Mouse (Mus musculus) splenic B cell, adult 2 months (primary cell): Measurements from ENCODE around the gene Arl5c.
A peak's percentile ranks its signal among the peaks of the same experiment; 100 is the strongest.

ENCODE experiments used
- DNase-seq: peaks from one replicate; pipeline ENCODE4 v3.0.0-alpha.2; 2011; ENCODE audit warnings: low read depth, low spot score
- H3K27me3 ChIP-seq: 2 replicates; pipeline ENCODE4 v1.6.1; 2012; ENCODE audit warnings: mild to moderate bottlenecking, low read length, moderate library complexity, mixed read lengths; ENCODE audit not compliant: control insufficient read depth, poor library complexity, insufficient read depth, severe bottlenecking
- H3K36me3 ChIP-seq: 2 replicates; pipeline ENCODE4 v1.6.1; 2012; ENCODE audit warnings: mild to moderate bottlenecking, low read length, moderate library complexity, mixed read lengths; ENCODE audit not compliant: control insufficient read depth, poor library complexity, insufficient read depth, severe bottlenecking

Gene Arl5c

DNA sequence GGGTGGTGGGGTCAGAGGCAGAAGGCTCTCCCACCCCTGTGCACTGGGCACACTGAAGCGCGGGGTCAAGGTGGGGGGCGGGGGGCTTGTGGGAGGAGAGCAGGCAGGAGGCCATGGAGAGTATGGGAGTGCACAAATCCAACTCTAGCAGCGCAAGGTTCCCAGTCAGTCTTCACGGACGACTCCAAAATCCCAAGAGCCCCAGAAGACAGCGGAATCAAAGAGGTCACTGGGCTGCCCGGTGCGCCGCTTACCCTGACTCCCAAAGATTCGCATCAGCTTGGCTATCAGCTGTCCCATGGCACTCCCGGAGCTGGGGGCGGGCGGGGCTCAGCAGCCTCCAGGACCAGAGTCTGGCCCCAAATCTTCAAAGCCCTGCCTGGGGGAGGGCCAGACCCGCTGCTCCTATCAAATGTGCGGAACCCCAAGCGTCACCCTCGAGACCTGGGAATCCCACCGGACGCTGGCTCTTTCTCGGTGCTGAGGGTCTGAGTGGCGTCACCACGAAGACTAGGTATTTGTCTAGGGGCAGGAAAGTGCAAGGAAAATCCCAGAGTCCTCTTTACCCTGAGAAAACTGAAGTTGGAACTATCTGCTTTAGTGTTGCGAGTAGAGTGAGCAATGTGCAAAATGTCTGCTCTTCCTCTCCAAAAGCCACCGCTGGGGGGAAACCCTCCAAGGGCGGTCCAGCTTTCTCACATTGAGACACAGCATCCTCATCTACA, at the start of gene Arl5c:
TSS of gene Arl5c (minus strand) at position 618 of the 725 bp plus-strand sequence.
- no peaks in the 10 kb centered on the region for H3K27me3 ChIP-seq
- peak; percentile 85 for DNase-seq
- H3K36me3 ChIP-seq, result no peaks in the 10 kb centered on the region

DNA sequence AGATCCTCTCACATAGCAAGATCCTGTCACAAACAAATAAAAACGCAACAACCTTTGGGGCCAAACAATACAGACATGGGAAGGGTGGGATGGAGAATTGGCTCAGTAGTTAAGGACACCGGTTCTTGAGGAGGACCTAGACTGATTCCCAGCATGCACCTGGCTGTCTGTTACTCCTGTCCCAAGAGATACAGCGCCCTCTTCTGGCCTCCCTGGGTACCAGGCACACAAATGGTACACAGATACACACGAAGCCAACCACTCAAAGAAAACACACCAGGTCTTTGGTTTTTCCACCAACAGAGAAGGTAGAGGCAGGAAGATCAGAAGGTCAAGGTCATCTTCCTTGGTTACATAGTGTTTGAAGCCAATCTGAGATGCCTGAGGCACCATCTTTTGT, 49.6 kb upstream of the Arl5c start:
- Histone ChIP-seq H3K27me3 (no peaks in the 10 kb centered on the region), H3K36me3 (peaks cover 1% of the 10 kb centered on the region; the same call in 1 of the 2 replicates)
- DNase-seq, result no peak

DNA sequence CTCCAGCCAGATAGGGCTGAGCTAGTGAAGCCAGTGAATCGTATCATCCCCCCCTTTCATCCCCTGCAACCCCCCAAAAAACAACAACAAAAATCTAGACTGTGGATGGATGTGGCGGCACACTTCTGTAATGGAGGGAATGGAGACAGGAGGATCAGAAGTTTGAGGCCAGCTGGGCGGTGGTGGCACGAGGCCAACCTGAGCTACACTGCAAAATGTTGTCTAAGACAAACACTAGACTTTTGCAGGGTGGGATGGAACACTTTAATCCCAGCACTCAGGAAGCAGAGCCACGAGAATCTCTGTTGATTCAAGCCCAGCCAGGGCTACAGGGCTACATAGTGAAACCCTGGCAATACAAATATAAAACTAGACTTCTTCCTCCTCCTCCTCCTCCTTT, 48.1 kb upstream of the Arl5c start:
- Histone ChIP-seq H3K27me3 (no peaks in the 10 kb centered on the region), H3K36me3 (peaks cover 1% of the 10 kb centered on the region; the same call in 1 of the 2 replicates)
- no peak for DNase-seq

DNA sequence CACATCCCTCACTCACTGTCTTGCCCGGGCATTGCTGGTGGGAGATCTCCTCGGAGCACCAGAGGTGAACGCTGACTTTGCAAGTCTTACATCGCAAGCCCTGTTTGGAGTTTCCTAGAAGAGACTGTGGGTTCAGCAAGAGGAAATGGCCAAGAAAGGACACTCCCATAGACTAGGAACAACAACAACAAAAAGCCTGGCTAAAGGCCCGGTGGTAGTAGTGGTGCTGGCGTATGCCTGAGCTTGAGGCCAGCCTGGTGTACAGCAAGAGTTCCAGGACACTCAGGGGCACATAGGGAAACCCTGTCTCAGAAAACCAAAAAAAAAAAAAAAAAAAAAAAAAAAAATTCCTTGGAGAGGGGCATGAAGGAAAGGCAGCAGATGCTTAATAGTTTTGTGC, 46.8 kb upstream of the Arl5c start:
- Histone ChIP-seq H3K27me3 (no peaks in the 10 kb centered on the region), H3K36me3 (peaks cover 4% of the 10 kb centered on the region; the same call in 1 of the 2 replicates)
- no peak for DNase-seq

DNA sequence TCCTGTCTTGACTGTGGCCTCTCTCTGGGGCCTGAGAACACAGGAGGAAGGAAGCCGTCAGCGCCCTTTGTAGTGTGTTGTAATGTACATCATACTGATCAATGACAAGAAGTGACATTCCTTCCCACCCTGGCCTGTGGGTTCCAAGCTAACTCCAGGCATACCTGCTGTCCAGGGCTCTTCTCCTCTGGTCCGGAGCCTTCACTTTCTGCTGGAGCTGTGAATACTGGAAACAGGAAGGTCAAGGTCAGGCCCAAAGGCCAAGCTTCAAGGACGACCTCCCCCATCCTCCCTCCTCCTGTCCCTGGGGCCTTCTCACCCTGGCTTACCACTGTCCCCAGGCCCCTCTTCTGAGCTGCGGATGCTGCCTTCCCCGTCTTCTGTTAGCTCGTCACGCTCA, 45.0 kb upstream of the Arl5c start:
- Histone ChIP-seq H3K27me3 (peaks cover 2% of the 10 kb centered on the region; the same call in 1 of the 2 replicates), H3K36me3 (peaks cover 4% of the 10 kb centered on the region; the same call in 1 of the 2 replicates)
- DNase-seq, result no peak

DNA sequence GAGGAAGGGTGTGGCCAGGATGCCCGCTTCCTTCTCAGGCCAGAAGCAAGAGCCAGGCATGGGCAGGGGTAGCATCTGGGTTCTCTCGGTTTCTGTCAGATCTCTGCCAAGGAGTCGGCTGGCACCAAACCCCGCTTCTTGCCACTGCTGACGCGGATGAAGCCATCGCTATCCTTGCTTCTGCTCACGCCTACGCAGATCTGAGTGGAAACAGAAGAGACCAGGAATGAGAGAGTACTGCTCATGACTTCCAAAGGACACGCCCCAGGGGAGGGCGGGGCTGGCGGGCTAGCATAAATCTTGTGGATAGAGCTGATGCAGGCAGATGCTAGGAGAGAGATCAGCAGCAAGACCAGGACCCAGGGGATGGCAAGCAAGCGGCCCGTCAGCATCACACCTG, 41.9 kb upstream of the Arl5c start:
- no peak for DNase-seq
- Histone ChIP-seq H3K27me3 (peaks cover 2% of the 10 kb centered on the region; the same call in 1 of the 2 replicates), H3K36me3 (peaks cover 4% of the 10 kb centered on the region; the same call in 1 of the 2 replicates)

DNA sequence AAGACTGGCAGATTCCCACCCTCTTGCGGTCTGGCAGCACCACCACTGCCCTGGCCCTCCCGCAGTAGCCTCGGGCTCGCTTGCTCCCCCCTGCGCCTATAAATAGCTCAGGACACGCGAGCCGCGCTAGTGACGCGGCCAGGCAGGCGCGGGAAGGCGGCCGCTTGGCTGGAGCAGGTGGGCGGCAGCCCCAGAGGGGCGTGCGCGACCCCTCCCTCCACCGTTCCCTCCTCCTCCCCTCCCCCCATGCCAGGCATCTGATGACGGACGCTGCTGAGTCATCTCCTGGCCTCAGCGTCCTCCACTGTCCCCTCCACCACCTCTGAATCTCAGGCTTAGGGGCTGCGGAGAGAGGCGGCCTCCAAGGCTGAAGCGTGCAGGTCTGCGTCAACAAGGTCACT, 40.0 kb upstream of the Arl5c start:
- no peak for DNase-seq
- Histone ChIP-seq H3K36me3 (peaks cover 3% of the 10 kb centered on the region; the same call in 1 of the 2 replicates), H3K27me3 (peaks cover 2% of the 10 kb centered on the region; the same call in 1 of the 2 replicates)

DNA sequence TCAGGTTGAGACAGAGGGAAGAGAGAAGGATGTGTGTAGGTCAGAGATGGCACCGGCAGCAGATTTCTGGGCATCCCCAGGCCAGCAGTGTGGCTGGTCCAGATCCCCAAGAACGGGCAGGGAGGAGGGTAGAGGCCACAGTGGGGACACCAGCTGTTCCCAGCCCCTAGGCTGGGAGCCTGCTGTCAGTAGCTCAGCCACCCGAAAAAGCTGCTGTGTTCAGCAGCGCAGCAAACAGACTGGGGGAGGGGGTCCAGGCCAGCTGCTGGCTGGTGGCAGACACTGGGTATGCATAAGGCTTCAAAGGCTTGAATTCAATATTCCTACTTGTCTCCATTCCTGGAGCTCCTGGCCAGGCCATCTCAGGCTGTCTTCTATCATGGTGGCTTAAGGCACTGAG, 38.9 kb upstream of the Arl5c start:
- no peak for DNase-seq

DNA sequence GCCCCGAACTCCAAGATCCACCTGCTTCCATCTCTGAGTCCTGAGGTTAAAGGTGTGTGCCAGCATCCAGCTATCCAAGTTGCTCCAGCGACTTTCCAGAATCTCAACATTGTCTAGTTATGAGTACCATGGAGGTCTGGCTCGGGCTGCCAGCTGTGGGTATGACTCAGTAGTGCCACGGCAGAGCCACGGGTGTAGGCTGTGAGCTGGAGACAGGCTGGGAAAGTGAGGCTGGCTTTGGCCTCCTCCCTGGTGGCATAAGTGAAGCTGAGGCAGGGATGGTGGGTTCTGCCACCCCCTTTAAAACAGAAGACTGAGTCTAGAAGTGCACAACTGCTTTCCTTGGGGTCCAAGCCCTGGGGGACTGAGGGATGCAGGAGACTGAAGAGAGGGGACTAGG, 38.1 kb upstream of the Arl5c start:
- H3K27me3 ChIP-seq, result peaks cover 2% of the 10 kb centered on the region; the same call in 1 of the 2 replicates
- DNase-seq, result no peak

More for the DNA sequence above, 38.9 kb upstream of the Arl5c start:
- peaks cover 3% of the 10 kb centered on the region; the same call in 1 of the 2 replicates for H3K36me3 ChIP-seq
- peaks cover 2% of the 10 kb centered on the region; the same call in 1 of the 2 replicates for H3K27me3 ChIP-seq

DNA sequence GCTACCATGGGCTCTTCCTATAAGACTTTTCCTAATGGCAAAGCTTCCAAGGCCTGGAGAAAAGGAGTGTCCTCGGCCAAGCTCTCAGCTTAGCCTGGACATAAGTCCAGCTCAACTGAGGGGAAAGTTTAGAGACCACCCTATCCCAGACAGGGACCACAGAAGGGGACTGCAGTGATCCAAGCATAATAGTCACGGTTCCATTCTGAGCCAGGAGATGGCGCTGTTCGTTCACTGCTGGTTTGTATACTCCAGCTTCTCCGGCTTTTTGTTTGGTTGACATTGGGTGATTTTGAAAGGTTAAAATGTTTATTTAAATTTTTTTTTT, 35.4 kb upstream of the Arl5c start:
- H3K36me3 ChIP-seq, result no peaks in the 10 kb centered on the region; the same call in none of the 2 replicates
- peak; percentile 89 for DNase-seq
- H3K27me3 ChIP-seq, result 0 out of 2 replicates have a peak, but pooled peaks cover 2% of the 10 kb centered on the region

More for the DNA sequence above, 38.1 kb upstream of the Arl5c start:
- peaks cover 3% of the 10 kb centered on the region; the same call in 1 of the 2 replicates for H3K36me3 ChIP-seq

DNA sequence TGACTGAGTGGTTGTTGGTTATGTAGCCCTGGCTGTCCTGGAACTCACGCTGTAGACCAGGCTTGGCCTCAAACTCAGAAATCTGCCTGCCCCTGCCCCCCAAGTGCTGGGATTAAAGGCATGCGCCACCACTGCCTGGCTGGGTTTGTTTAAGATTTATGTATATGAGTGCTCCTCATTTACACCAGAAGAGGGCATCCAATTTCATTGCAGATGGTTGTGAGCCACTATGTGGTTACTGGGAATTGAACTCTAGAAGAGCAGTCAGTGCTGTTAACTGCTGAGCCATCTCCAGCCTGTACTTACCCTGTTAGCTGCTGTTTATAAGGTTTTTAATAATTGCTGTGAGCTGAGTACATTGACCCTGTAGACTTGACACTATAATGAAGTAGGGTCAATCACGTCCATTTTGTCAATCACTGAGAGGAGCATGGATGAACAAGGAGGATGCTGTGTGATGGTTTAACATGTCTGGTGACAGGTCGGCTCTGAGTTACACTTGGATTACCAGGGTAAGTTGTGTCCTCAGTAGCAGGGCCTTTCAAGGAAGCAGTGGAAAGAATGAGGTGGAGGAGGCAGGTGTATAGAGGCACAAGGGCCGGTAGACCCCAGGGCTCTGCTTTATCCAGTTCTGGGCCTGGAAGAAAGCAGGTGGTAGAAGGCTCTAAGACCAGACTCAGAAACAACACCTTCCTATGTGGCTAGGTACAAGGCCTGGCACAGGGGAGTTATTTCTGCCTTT, 34.9 kb upstream of the Arl5c start:
- H3K27me3 ChIP-seq, result no peaks in the 10 kb centered on the region
- DNase-seq, result peak; percentile 49
- H3K36me3 ChIP-seq, result no peaks in the 10 kb centered on the region; the same call in none of the 2 replicates

DNA sequence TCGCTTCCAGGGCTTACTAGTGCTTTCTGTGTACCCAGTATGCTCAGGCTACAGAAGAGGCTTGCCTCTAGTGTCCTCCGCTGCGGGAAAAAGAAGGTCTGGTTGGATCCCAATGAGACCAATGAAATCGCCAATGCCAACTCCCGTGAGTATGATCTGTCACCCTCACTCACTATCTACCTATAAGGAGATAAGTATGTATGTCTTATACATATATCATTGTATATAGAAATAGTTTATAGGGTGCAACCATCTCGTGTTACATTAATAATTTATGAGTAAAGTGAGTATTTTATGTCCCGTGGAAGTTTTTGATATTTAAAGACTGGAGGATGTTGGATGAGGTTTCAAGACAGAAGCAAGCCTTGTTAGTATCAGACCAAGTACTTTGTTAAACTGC, 31.8 kb upstream of the Arl5c start:
- DNase-seq, result no peak
- H3K27me3 ChIP-seq, result no peaks in the 10 kb centered on the region

DNA sequence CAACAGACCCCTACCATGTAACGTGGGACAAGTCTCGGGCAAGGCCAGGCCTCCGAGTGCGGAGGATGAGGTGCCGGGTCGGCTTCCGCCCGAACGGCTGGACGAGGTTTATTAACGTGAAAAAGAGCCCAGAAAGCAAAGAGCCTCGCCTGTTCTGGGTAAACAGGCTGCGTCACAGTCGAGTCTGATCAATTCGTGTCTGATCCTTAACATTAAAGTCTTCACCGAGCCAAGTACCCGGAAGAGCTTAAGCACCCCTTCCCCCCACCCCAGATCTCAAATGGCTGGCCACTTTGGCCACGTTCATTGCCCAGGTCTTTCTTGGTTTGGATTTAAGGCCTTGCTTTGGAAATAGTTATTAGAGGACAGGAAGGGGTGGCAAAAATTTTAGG, 31.3 kb upstream of the Arl5c start:
- H3K36me3 ChIP-seq, result no peaks in the 10 kb centered on the region; the same call in none of the 2 replicates
- no peaks in the 10 kb centered on the region for H3K27me3 ChIP-seq
- DNase-seq, result no peak

More for the DNA sequence above, 31.8 kb upstream of the Arl5c start:
- H3K36me3 ChIP-seq, result no peaks in the 10 kb centered on the region; the same call in none of the 2 replicates

DNA sequence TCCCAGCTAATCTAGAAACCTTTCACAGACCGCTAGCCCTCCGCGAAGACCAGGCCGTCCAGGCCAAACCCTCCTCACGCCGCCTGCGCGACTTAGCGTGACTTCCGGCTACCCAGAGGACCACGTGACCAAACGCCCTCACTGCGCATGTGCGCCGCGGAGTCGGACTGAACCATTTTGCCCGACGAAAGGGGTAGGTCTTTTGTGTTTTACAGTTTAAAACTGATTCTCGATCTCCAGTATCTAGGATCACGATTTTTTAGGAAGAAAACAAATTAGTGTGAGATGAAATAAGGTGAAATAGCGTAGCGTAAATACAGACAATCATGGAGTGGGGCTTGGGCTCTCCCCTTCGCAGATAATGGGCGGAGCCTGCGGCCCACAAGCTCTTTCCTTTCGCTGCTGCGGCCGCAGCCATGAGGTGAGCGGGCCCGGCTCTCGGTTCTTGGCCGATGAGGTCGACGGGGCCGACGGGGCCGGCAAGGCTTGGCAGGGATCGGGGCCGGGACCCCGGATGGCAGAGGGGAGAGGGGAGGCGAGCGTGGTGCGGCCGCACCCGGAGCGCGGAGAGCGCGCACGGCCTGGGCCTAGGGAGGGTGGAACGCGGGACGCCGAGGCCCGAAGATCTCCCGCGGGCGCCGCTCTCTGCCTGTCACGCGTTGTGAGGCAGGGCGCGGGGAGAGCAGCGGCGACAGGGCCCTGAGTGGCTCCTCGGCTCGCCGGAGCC, 30.8 kb upstream of the Arl5c start, which contains the start of gene Rpl19:
TSS of gene Rpl19 (plus strand) at position 141 of the 727 bp plus-strand sequence.
- H3K27me3 ChIP-seq, result no peaks in the 10 kb centered on the region
- peak; percentile 93 for DNase-seq
- H3K36me3 ChIP-seq, result no peaks in the 10 kb centered on the region; the same call in none of the 2 replicates
